Mouse (Mus musculus): ENCODE data around the gene Notch1.

The Notch1 gene

GRCm38 (mm10) chr2:26531829-26532228 lies 15.4 kb upstream of the Notch1 start:
- no peak for DNase-seq (ENCODE audit: low spot score in 2 of 2)

GRCm38 (mm10) chr2:26529881-26530280 lies 13.4 kb upstream of the Notch1 start:
- DNase-seq (ENCODE audit: low spot score in 2 of 2): no peak

GRCm38 (mm10) chr2:26529221-26529805 lies 12.8 kb upstream of the Notch1 start:
- no peak for DNase-seq (ENCODE audit: low spot score in 2 of 2)

GRCm38 (mm10) chr2:26526443-26527257 lies 10.2 kb upstream of the Notch1 start:
- no peak for DNase-seq (ENCODE audit: low spot score in 2 of 2)

- DNase-seq (ENCODE audit: low spot score in 2 of 2): no peak
These were observed 9.0 kb upstream of the Notch1 start for GRCm38 (mm10) chr2:26525355-26526018.

GRCm38 (mm10) chr2:26522327-26522726 lies 5.9 kb upstream of the Notch1 start:
- no peak for DNase-seq (ENCODE audit: low spot score in 2 of 2)

- no peak for DNase-seq (ENCODE audit: low spot score in 2 of 2)
These were observed 3.3 kb upstream of the Notch1 start for GRCm38 (mm10) chr2:26519753-26520152.

GRCm38 (mm10) chr2:26516987-26517386 lies 524 bp upstream of the Notch1 start:
- no peak for DNase-seq (ENCODE audit: low spot score in 2 of 2)

- no peak for DNase-seq (ENCODE audit: low spot score in 2 of 2)
These were observed 1.1 kb downstream of the Notch1 start for GRCm38 (mm10) chr2:26515335-26515734.

GRCm38 (mm10) chr2:26513105-26513745 lies 3.2 kb downstream of the Notch1 start:
- no peak for DNase-seq (ENCODE audit: low spot score in 2 of 2)

- DNase-seq (ENCODE audit: low spot score in 2 of 2): no peak
These were observed 7.8 kb downstream of the Notch1 start for GRCm38 (mm10) chr2:26508661-26509060.

- DNase-seq (ENCODE audit: low spot score in 2 of 2): no peak
These were observed 8.5 kb downstream of the Notch1 start for GRCm38 (mm10) chr2:26507961-26508391.

GRCm38 (mm10) chr2:26507481-26507886 lies 9.0 kb downstream of the Notch1 start:
- DNase-seq (ENCODE audit: low spot score in 2 of 2): no peak

- DNase-seq (ENCODE audit: low spot score in 2 of 2): no peak
These were observed 9.7 kb downstream of the Notch1 start for GRCm38 (mm10) chr2:26506746-26507280.

- DNase-seq (ENCODE audit: low spot score in 2 of 2): no peak
These were observed 11.5 kb downstream of the Notch1 start for GRCm38 (mm10) chr2:26504772-26505480.

- DNase-seq (ENCODE audit: low spot score in 2 of 2): peak in 1 of 2 experiments; percentile 66
These were observed 12.5 kb downstream of the Notch1 start for GRCm38 (mm10) chr2:26503661-26504575.

GRCm38 (mm10) chr2:26502863-26503631 lies 13.4 kb downstream of the Notch1 start:
- DNase-seq (ENCODE audit: low spot score in 2 of 2): no peak

- DNase-seq (ENCODE audit: low spot score in 2 of 2): peak in 1 of 2 experiments; percentile 55
These were observed 14.1 kb downstream of the Notch1 start for GRCm38 (mm10) chr2:26502299-26502862.

GRCm38 (mm10) chr2:26501651-26502141 lies 14.8 kb downstream of the Notch1 start:
- no peak for DNase-seq (ENCODE audit: low spot score in 2 of 2)

Measured in cerebellum, postnatal 4 days (tissue).